Mouse (Mus musculus): ENCODE measurements around the gene Zfp12.
"Not testable (repeated sequence)": the region's sequence is repeated elsewhere in the genome, so short reads cannot be mapped to it uniquely, and the experiment has no call there.

DNA sequence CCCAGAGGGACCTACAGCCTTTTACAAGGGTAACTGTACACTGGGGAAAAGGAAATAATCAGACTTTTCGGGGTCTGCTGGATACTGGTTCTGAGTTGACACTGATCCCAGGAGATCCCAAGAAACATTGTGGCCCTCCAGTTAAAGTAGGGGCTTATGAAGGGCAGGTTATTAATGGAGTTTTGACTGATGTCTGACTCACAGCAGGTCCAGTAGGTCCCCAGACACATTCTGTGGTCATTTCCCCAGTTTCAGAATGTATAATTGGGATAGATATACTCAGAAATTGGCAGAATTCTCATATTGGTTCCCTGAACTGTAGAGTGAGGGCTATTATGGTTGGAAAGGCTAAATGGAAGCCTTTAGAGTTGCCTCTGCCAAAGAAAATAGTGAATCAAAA lies 46.9 kb upstream of the Zfp12 start:
- not testable (repeated sequence) for TF ChIP-seq CTCF (IDR thresholded peaks at IDR 0.05; ENCODE audit: low read depth, low read length); POLR2A (IDR thresholded peaks at IDR 0.05; ENCODE audit: extremely low read depth, insufficient read depth, low read length)

All from liver, adult 2 months (tissue).